Mouse (Mus musculus) common myeloid progenitor, adult 5-6 weeks (primary cell): Measurements from ENCODE around the gene Ctnna3. TPM values are rescaled to one million over a fixed set of nuclear protein-coding genes. Genes with fewer than 3 reads are reported as not detected.
"Not testable (repeated sequence)": the region's sequence is repeated elsewhere in the genome, so short reads cannot be mapped to it uniquely, and the experiment has no call there.

Experiments
- ATAC-seq: replicated peaks from 2 replicates; pipeline ENCODE4 v1.8.0; 2016; ENCODE audit warnings: low read depth, mild to moderate bottlenecking, moderate TSS enrichment, inconsistent platforms; ENCODE audit not compliant: poor library complexity, severe bottlenecking
- total RNA-seq: library from RNA; stranded (forward); fragments of 200-1000, 187-1606 nt; gene quantifications from 2 replicates; pipeline ENCODE4 v1.2.3, GENCODE M21; 2017

The Ctnna3 gene
- total RNA-seq, result not detected in 2 replicates

- ATAC-seq, result peak; percentile 78
Observed at GRCm38 (mm10) chr10:63429785-63430305, at the start of gene Ctnna3. Gene Ctnna3, plus strand, starts transcription at chr10:63430098.

- ATAC-seq, result peak; percentile 26
Observed at GRCm38 (mm10) chr10:63381498-63382280, 48.2 kb upstream of the Ctnna3 start, which contains the start of gene Sirt1. Gene Sirt1, minus strand, starts transcription at chr10:63381704.

GRCm38 (mm10) chr10:63382372-63383279, 47.3 kb upstream of the Ctnna3 start, which contains the start of gene Dnajc12:
Gene Dnajc12, plus strand, starts transcription at chr10:63382443.
- peak; percentile 93 for ATAC-seq

GRCm38 (mm10) chr10:63385897-63386296, 44.0 kb upstream of the Ctnna3 start:
- not testable (repeated sequence) for ATAC-seq

GRCm38 (mm10) chr10:63386444-63386843, 43.5 kb upstream of the Ctnna3 start:
- peak; percentile 76 for ATAC-seq

- ATAC-seq, result no peak
Observed at GRCm38 (mm10) chr10:63386991-63387390, 42.9 kb upstream of the Ctnna3 start.

- ATAC-seq, result no peak
Observed at GRCm38 (mm10) chr10:63388948-63389347, 41.0 kb upstream of the Ctnna3 start.

GRCm38 (mm10) chr10:63396963-63397362, 32.9 kb upstream of the Ctnna3 start:
- ATAC-seq, result no peak

- no peak for ATAC-seq
Observed at GRCm38 (mm10) chr10:63402731-63403504, 27.0 kb upstream of the Ctnna3 start.

- no peak for ATAC-seq
Observed at GRCm38 (mm10) chr10:63403636-63404035, 26.3 kb upstream of the Ctnna3 start.

- 0 out of 2 replicates have a peak, but pooled peaks have one; percentile 29 for ATAC-seq
Observed at GRCm38 (mm10) chr10:63410162-63410956, 19.5 kb upstream of the Ctnna3 start.

GRCm38 (mm10) chr10:63411674-63412073, 18.2 kb upstream of the Ctnna3 start:
- not testable (repeated sequence) for ATAC-seq

GRCm38 (mm10) chr10:63412756-63413155, 17.1 kb upstream of the Ctnna3 start:
- no peak for ATAC-seq

- ATAC-seq, result no peak
Observed at GRCm38 (mm10) chr10:63415287-63415686, 14.6 kb upstream of the Ctnna3 start.

- ATAC-seq, result peak; percentile 76
Observed at GRCm38 (mm10) chr10:63415850-63416249, 14.0 kb upstream of the Ctnna3 start.

- no peak for ATAC-seq
Observed at GRCm38 (mm10) chr10:63417061-63417460, 12.8 kb upstream of the Ctnna3 start.

- ATAC-seq, result peak; percentile 73
Observed at GRCm38 (mm10) chr10:63421739-63422735, 7.9 kb upstream of the Ctnna3 start, which contains the start of gene Gm7075. Gene Gm7075, minus strand, starts transcription at chr10:63421789.

GRCm38 (mm10) chr10:63422736-63422992, 7.2 kb upstream of the Ctnna3 start:
- no peak for ATAC-seq
